Mouse (Mus musculus) lung, embryonic 15.5 days (tissue): ENCODE data around the gene Gm11639. TPM values are rescaled to one million over a fixed set of nuclear protein-coding genes. Genes with fewer than 3 reads are reported as not detected.

Source experiments
- ATAC-seq: fragments of 200-750 bp; cut with Nextera tagmentation; 2 replicates; pipeline ENCODE4 v1.8.0; 2017; ENCODE audit warnings: moderate number of reproducible peaks, borderline replicate concordance; ENCODE audit not compliant: low FRiP score, low TSS enrichment; ENCODE audit errors: extremely low read depth
- H3K27ac ChIP-seq: fragments of 300-500 bp; sonication (generic); 2 replicates; pipeline ENCODE4 v1.5.1; 2015; ENCODE audit warnings: moderate library complexity, mild to moderate bottlenecking, inconsistent platforms
- H3K27me3 ChIP-seq: fragments of 300-500 bp; sonication (generic); 2 replicates; pipeline ENCODE4 v1.6.1; 2015; ENCODE audit warnings: inconsistent platforms
- H3K36me3 ChIP-seq: fragments of 300-500 bp; sonication (generic); 2 replicates; pipeline ENCODE4 v1.6.1; 2015; ENCODE audit warnings: inconsistent platforms
- H3K4me1 ChIP-seq: fragments of 300-500 bp; sonication (generic); 2 replicates; pipeline ENCODE4 v1.6.1; 2015; ENCODE audit warnings: inconsistent platforms
- H3K4me2 ChIP-seq: fragments of 300-500 bp; sonication (generic); 2 replicates; pipeline ENCODE4 v1.6.1; 2015; ENCODE audit warnings: inconsistent platforms, mild to moderate bottlenecking, moderate library complexity
- H3K4me3 ChIP-seq: fragments of 300-500 bp; sonication (generic); 2 replicates; pipeline ENCODE4 v1.5.1; 2015; ENCODE audit warnings: mild to moderate bottlenecking, inconsistent platforms
- H3K9ac ChIP-seq: fragments of 300-500 bp; sonication (generic); 2 replicates; pipeline ENCODE4 v1.6.1; 2015; ENCODE audit warnings: inconsistent platforms
- H3K9me3 ChIP-seq: fragments of 300-500 bp; sonication (generic); 2 replicates; pipeline ENCODE4 v1.6.1; 2016; ENCODE audit warnings: inconsistent platforms
- WGBS: fragments of 180-500 bp; shearing (Covaris S2); methylation state at CpG from one replicate; pipeline ENCODE4 v1.1.7; 2015; 5-methylcytosine and 5-hydroxymethylcytosine counted together
- polyA plus RNA-seq: library from polyadenylated mRNA; unstranded; fragments of >200 nt; fragmentation: Nextera tagmentation; extraction: Ambion mirVana; gene quantifications from 2 replicates; pipeline ENCODE4 v1.2.1, GENCODE M21; 2015

The Gm11639 gene
- not detected in 2 replicates for polyA plus RNA-seq

DNA sequence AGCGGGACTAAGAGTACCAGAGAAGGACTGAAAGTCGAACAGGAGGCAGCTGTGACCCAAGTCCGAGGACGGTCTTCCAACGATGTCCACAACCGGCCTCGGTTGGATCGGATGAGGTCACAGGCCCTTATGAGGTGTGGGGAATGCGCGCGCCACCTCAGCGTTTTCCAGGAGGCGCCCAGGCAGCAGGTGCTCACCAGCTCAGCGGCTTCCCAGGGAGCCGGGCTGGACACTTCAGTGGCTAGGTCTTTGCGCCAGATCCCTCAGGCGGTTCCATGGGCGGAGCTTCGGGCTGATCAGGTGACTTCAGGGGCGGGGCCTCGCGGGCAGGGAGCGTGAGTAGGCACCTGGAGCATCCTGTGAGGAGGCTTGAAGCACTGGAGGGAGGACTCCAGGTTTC is at the start of gene Gm11639:
Gene Gm11639 (plus strand): TSS at position 160 of the 400 bp plus-strand sequence.
- peak within 1 kb of the TSS; percentile 39 for H3K4me2 ChIP-seq
- no peaks in the 10 kb centered on the region for H3K27me3 ChIP-seq
- no peak within 1 kb of the TSS for H3K9ac ChIP-seq
- no peak within 1 kb of the TSS for H3K27ac ChIP-seq
- no peaks in the 10 kb centered on the region for H3K4me1 ChIP-seq
- H3K36me3 ChIP-seq, result no peaks in the 10 kb centered on the region
- ATAC-seq, result no peak
- 20% methylated on average over 23 of the region's 23 CpGs for WGBS
- H3K9me3 ChIP-seq, result no peaks in the 10 kb centered on the region
- H3K4me3 ChIP-seq, result peak within 1 kb of the TSS; percentile 11; the same call in 1 of the 2 replicates

DNA sequence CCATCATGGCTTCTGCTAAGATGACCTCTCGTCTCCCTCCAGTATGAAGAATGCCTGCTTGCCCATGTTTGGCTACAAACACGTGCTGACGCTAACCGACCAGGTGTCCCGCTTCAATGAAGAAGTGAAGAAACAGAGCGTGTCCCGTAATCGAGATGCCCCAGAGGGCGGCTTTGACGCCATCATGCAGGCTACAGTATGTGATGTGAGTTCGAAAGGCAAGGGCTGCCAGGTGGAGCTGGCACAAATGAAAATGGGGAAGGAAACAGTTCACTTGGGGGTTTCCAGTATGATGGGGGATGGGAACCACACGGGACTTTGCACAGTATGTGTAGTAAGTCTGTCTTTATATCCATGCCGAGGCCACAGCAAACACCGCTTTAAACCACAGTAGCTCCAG is 48.5 kb upstream of the Gm11639 start:
- no peak for ATAC-seq
- WGBS, result 88% methylated on average over 14 of the region's 14 CpGs
- no peak overlapping the region for H3K4me2 ChIP-seq
- no peaks in the 10 kb centered on the region for H3K4me1 ChIP-seq
- H3K27me3 ChIP-seq, result no peaks in the 10 kb centered on the region
- no peaks in the 10 kb centered on the region for H3K9me3 ChIP-seq
- H3K9ac ChIP-seq, result no peak overlapping the region
- no peak overlapping the region for H3K27ac ChIP-seq
- H3K36me3 ChIP-seq, result no peaks in the 10 kb centered on the region
- H3K4me3 ChIP-seq, result no peak overlapping the region

DNA sequence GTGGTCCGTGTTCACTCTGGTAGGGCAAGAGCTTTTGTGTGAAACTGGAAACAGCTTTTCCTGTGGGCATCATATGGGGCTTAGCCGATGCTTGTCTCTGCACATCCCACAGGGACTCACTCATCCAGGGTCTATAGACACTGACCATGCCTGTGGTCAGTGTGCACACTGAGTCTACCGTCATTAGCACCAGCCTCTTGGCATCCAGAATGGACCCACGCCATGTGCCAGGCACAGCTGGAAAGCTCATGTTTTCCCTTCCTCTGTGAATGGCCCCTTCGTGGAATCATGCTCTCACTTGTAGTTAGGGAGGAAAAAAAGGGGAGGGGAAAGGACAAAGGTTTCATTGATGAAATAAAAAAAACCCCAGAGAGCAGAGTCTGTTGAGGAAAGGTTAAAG is 47.5 kb upstream of the Gm11639 start:
- Histone ChIP-seq H3K27me3 (no peaks in the 10 kb centered on the region), H3K9me3 (no peaks in the 10 kb centered on the region), H3K9ac (no peak overlapping the region), H3K36me3 (no peaks in the 10 kb centered on the region), H3K4me1 (no peaks in the 10 kb centered on the region), H3K4me2 (no peak overlapping the region), H3K4me3 (no peak overlapping the region), H3K27ac (no peak overlapping the region)
- WGBS, result 68% methylated on average over 5 of the region's 5 CpGs
- ATAC-seq, result no peak

DNA sequence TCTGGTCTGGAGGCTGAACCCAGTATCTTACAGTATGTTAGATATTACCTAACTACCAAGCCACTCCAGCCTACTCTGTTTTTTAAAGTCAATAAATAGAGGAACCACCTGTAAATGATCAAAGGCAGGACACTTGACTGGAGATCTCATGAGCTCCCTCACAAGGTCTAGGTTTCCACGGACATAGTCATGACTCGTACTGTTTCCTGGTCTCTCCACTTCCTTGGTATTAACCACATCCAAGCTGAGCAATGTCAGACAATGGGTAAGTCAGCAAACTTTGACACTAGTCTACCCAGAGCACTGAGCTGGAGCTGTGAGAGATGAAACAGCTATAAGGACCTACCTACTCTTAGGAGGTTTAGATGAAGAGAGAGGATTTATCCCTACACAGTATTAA is 46.6 kb upstream of the Gm11639 start:
- Histone ChIP-seq H3K9ac (no peak overlapping the region), H3K27ac (no peak overlapping the region), H3K4me3 (no peak overlapping the region), H3K4me2 (no peak overlapping the region), H3K36me3 (no peaks in the 10 kb centered on the region), H3K9me3 (no peaks in the 10 kb centered on the region), H3K27me3 (no peaks in the 10 kb centered on the region), H3K4me1 (no peaks in the 10 kb centered on the region)
- WGBS, result 52% methylated on average over 2 of the region's 2 CpGs
- ATAC-seq, result no peak

DNA sequence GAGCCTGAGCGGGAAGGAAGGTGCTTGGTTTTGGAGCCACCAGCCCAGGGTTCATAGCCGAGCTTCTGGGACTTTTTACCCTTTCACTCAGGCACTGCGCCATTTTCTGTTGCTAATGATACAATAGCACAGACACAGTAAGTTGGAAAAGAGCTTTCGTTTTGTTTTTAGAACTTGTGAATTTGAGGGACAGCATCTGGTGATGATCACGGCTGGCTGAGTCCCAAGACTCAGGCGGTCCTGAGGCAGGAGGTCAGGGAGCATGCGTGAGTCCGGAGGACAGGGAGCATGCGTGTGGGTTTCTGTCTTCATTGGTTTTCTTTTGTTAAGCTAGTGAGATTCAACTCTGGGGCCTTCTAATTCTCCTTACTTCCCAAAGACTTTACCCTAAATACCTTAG is 45.9 kb upstream of the Gm11639 start:
- H3K27me3 ChIP-seq, result no peaks in the 10 kb centered on the region
- no peak overlapping the region for H3K27ac ChIP-seq
- no peak overlapping the region for H3K9ac ChIP-seq
- no peak overlapping the region for H3K4me2 ChIP-seq
- ATAC-seq, result no peak
- 65% methylated on average over 9 of the region's 9 CpGs for WGBS
- H3K36me3 ChIP-seq, result no peaks in the 10 kb centered on the region
- no peak overlapping the region for H3K4me3 ChIP-seq
- H3K4me1 ChIP-seq, result no peaks in the 10 kb centered on the region
- no peaks in the 10 kb centered on the region for H3K9me3 ChIP-seq

DNA sequence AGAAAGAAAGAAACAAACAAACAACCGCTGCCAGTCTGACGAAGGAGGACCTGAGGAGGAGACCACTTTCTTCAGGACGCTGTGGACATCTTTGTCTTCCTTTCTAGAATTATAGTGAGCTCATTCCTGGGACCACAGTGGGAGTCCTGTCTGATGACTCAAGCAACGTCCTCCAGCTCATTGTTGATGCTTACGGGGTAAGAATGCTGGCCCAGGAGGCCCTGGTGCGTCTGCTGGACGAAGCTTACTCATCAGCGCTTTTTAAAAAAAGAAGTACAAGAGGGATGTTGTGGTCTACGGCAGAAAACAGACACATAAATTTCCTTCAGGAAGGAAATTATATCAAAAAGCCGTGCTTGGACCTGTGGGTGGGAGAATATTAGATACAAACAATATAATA is 44.6 kb upstream of the Gm11639 start:
- H3K36me3 ChIP-seq, result no peaks in the 10 kb centered on the region
- no peaks in the 10 kb centered on the region for H3K27me3 ChIP-seq
- 76% methylated on average over 10 of the region's 10 CpGs for WGBS
- H3K4me1 ChIP-seq, result no peaks in the 10 kb centered on the region
- no peak overlapping the region for H3K27ac ChIP-seq
- H3K9ac ChIP-seq, result no peak overlapping the region
- no peaks in the 10 kb centered on the region for H3K9me3 ChIP-seq
- no peak overlapping the region for H3K4me2 ChIP-seq
- H3K4me3 ChIP-seq, result no peak overlapping the region
- no peak for ATAC-seq

DNA sequence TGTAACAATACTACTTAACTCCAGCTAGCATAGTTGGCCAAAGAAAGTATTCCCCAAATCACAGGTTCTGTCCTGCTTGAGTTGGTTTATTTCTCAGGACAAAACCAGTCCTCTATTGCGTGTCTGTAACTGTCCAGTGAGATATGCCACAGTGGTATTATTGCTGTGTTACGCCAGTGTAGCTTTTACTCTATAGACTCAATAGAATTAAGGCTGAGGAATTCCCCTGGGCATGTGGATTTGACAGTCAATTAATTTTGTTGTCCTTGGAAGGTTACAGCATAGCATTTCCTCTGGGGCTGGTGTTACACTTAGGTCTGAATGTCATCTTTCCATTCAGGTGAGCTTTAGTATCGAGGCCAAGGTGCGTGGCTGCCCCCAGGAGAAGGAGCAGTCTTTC is 42.3 kb upstream of the Gm11639 start:
- H3K27ac ChIP-seq, result no peak overlapping the region
- H3K4me1 ChIP-seq, result 0 out of 2 replicates have a peak, but pooled peaks cover 2% of the 10 kb centered on the region
- H3K27me3 ChIP-seq, result no peaks in the 10 kb centered on the region
- 86% methylated on average over 4 of the region's 4 CpGs for WGBS
- no peak overlapping the region for H3K4me3 ChIP-seq
- H3K9me3 ChIP-seq, result no peaks in the 10 kb centered on the region
- ATAC-seq, result no peak
- H3K36me3 ChIP-seq, result no peaks in the 10 kb centered on the region
- H3K9ac ChIP-seq, result no peak overlapping the region
- no peak overlapping the region for H3K4me2 ChIP-seq

DNA sequence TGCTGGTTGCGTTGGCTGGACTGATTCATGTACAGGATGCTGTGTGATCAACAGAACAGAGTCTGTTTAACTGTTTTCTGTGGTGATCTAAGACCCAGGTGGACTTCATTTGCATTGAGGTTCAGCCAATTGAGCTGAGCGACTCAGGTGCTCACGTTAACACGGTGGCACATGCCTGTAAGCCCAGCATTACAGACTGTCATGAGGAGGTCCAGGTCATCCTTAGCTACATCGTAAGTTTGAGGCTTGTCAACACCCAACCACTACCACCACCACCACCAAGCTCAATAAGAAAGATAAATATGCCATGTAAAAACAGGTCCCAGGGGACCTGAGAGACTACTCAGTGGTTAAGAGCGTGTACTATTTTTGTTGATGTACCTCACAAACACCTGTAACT is 40.1 kb upstream of the Gm11639 start:
- 88% methylated on average over 6 of the region's 6 CpGs for WGBS
- H3K4me1 ChIP-seq, result 0 out of 2 replicates have a peak, but pooled peaks cover 2% of the 10 kb centered on the region
- H3K4me2 ChIP-seq, result no peak overlapping the region
- no peak for ATAC-seq
- H3K9ac ChIP-seq, result no peak overlapping the region
- no peak overlapping the region for H3K4me3 ChIP-seq
- H3K27me3 ChIP-seq, result no peaks in the 10 kb centered on the region
- H3K9me3 ChIP-seq, result no peaks in the 10 kb centered on the region
- H3K27ac ChIP-seq, result no peak overlapping the region
- H3K36me3 ChIP-seq, result no peaks in the 10 kb centered on the region

DNA sequence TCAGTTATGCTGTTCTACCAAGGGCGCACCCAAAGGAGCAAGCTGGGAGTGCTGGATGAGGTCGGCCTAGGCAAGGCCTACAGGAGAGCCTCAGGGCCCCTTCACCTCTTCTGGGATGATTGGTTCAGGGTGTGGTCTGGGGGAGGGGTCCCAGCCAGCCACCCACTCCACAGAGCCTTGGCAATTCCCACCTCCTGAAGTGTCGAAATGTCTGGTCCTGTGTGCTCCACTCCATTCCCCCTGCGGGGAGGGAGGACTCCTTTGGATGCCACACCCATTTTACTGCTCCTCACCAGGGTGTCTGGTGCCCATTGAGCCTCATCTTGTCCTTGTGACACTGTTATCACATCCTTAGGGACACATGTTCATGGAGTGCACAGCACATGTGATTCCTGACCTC is 39.3 kb upstream of the Gm11639 start:
- no peak overlapping the region for H3K4me3 ChIP-seq
- no peaks in the 10 kb centered on the region for H3K9me3 ChIP-seq
- no peak overlapping the region for H3K9ac ChIP-seq
- H3K4me1 ChIP-seq, result 0 out of 2 replicates have a peak, but pooled peaks cover 2% of the 10 kb centered on the region
- no peaks in the 10 kb centered on the region for H3K36me3 ChIP-seq
- H3K27ac ChIP-seq, result no peak overlapping the region
- ATAC-seq, result no peak
- WGBS, result 69% methylated on average over 4 of the region's 4 CpGs
- H3K4me2 ChIP-seq, result no peak overlapping the region
- H3K27me3 ChIP-seq, result no peaks in the 10 kb centered on the region

DNA sequence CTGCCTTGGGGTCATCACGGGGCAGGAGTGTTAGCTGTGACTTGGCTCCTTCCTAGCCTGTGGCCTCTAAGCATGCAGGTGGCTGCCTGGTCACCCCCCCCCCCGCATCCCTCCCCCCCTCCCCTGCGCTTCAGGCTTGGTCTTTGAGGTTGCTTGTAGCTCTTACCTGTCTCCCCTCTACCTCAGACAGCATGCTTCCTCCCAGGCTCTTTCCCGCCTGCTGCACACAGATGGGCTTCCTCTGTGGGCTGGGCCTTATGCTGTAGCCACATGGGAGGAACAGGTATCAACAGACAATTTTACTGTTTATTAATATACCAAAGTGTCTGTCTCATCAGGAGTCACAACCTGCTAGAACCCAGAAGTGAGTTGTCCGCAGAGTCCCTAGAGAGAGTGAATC is 38.9 kb upstream of the Gm11639 start:
- H3K4me2 ChIP-seq, result no peak overlapping the region
- H3K27ac ChIP-seq, result no peak overlapping the region
- H3K9me3 ChIP-seq, result no peaks in the 10 kb centered on the region
- ATAC-seq, result no peak
- H3K36me3 ChIP-seq, result no peaks in the 10 kb centered on the region
- 72% methylated on average over 5 of the region's 5 CpGs for WGBS
- H3K4me3 ChIP-seq, result no peak overlapping the region
- H3K4me1 ChIP-seq, result 0 out of 2 replicates have a peak, but pooled peaks cover 2% of the 10 kb centered on the region
- no peak overlapping the region for H3K9ac ChIP-seq
- H3K27me3 ChIP-seq, result no peaks in the 10 kb centered on the region

DNA sequence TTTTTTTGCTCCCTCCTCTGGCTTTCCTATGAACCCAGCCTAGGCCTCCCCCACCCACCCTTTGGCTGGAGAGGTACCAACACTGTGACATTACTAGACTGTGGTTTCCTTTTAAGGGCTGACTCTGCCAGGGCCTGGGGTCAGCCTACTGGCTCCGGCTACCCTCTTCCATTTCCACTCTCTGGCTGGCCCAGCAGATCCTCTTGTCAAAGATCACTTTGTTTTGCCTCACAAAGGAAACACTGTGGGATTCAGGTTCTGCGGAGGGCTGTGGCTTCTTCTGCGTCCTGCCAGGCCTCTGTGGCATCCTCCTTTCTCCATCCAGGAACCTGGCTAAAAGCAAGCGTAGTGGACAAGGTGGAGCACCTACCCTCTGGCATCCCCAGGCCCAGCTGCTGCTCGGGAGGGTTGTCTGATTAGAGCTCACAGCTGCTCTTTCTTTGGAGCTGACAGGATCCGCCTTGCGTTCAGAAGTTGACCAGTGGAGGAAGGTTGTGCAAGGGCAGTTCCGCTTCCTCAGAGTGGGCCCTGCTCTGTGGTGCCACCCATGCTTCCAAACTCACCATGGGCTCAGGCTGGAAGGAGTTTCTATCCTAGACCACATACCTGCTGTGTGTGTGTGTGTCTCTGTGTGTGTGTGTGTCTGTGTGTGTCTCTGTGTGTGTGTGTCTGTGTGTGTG is 38.2 kb upstream of the Gm11639 start:
- no peak for ATAC-seq
- Histone ChIP-seq H3K27me3 (no peaks in the 10 kb centered on the region), H3K4me1 (0 out of 2 replicates have a peak, but pooled peaks cover 2% of the 10 kb centered on the region), H3K27ac (no peak overlapping the region), H3K9ac (no peak overlapping the region), H3K4me3 (no peak overlapping the region), H3K9me3 (no peaks in the 10 kb centered on the region), H3K4me2 (no peak overlapping the region), H3K36me3 (no peaks in the 10 kb centered on the region)
- 54% methylated on average over 8 of the region's 8 CpGs for WGBS

DNA sequence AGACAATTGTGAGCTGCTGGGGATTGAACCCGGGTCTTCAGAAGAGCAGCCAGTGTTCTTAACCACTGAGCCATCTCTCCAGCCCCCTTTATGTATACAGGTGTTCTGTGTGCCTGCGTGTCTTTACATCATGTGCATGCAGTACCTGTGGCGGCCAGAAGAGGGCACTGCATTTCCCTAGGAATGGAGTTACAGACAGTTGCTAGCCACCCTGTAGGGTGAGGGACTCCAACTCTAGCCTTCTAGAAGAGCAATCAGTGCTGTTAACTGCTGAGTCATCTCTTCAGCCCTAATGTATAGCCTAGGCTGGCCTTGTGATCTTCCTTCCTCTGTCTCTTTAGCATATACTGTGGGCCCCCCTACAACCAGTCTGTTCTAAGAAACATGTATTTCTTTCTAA is 36.9 kb upstream of the Gm11639 start:
- Histone ChIP-seq H3K4me2 (no peak overlapping the region), H3K9ac (no peak overlapping the region), H3K36me3 (no peaks in the 10 kb centered on the region), H3K27ac (no peak overlapping the region), H3K4me1 (0 out of 2 replicates have a peak, but pooled peaks cover 2% of the 10 kb centered on the region), H3K9me3 (no peaks in the 10 kb centered on the region), H3K4me3 (no peak overlapping the region), H3K27me3 (no peaks in the 10 kb centered on the region)
- WGBS, result 59% methylated on average over 3 of the region's 3 CpGs
- ATAC-seq, result no peak

DNA sequence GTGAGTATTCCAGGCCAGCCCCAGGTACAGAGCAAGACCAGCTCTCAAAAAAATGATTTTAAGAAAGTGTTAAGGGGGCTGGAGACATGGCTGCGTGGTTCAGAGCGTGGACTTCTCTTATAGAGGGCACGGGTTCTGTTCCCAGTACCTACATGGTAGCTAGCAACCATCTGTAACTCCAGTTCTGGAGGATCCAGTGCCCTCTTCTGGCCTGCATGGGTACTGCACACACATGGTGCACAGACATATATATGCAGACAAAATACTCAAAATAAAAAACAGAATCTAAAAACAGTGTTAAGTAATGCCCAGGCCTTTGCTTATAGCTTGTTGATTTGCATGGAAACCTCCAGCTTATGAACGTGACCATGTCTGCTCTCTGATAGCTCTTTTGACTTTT is 24.9 kb upstream of the Gm11639 start:
- no peak overlapping the region for H3K4me3 ChIP-seq
- H3K4me1 ChIP-seq, result peaks cover 7% of the 10 kb centered on the region
- no peak overlapping the region for H3K9ac ChIP-seq
- H3K4me2 ChIP-seq, result no peak overlapping the region
- ATAC-seq, result no peak
- no peaks in the 10 kb centered on the region for H3K36me3 ChIP-seq
- no peaks in the 10 kb centered on the region for H3K9me3 ChIP-seq
- 92% methylated on average over 4 of the region's 4 CpGs for WGBS
- H3K27ac ChIP-seq, result no peak overlapping the region
- no peaks in the 10 kb centered on the region for H3K27me3 ChIP-seq
